Mouse (Mus musculus): ENCODE measurements around the gene Trpm7. TPM values are rescaled to one million over a fixed set of nuclear protein-coding genes. Genes with fewer than 3 reads are reported as not detected.

The Trpm7 gene
- total RNA-seq, 2 experiments from 2014 or later = 22.1 to 24.2 TPM

GRCm38 (mm10) chr2:126767599-126767998 is 108.4 kb downstream of the Trpm7 start:
- intact Hi-C loops (cut with DNase I; ENCODE audit: low total_unique reads) = no loop called here
- DNase-seq = no peak

GRCm38 (mm10) chr2:126765867-126766582 is 110.0 kb downstream of the Trpm7 start:
- intact Hi-C loops (cut with DNase I; ENCODE audit: low total_unique reads) = no loop called here
- no peak for DNase-seq

- intact Hi-C loops (cut with DNase I; ENCODE audit: low total_unique reads) = no loop called here
Measured at GRCm38 (mm10) chr2:126759351-126759750, 116.7 kb downstream of the Trpm7 start.

GRCm38 (mm10) chr2:126755664-126756063 is 120.4 kb downstream of the Trpm7 start:
- DNase-seq = no peak
- intact Hi-C loops (cut with DNase I; ENCODE audit: low total_unique reads) = no loop called here

More at GRCm38 (mm10) chr2:126759351-126759750, 116.7 kb downstream of the Trpm7 start:
- DNase-seq = no peak

- DNase-seq = no peak
- intact Hi-C loops (cut with DNase I; ENCODE audit: low total_unique reads) = no loop called here
Measured at GRCm38 (mm10) chr2:126743389-126743788, 132.6 kb downstream of the Trpm7 start.

Small RNA genes lying within 50 kb of the gene (microRNA-seq; reads per million reads assigned to microRNA genes)
- gene Mir3473g = 0 to 0.50 reads per million in 2 experiments

Other genes with a start within 250 kb of the Trpm7 start
- gene Gabpb1, start 199.9 kb downstream of the Trpm7 start, total RNA-seq (2021) = 1 to 10 TPM; 7.4 to 8.8 TPM
- 10 to 100 TPM; 16.2 to 18.0 TPM for gene Usp8, start 168.9 kb downstream of the Trpm7 start, total RNA-seq (2021)
- gene Usp50, start 92.8 kb downstream of the Trpm7 start, total RNA-seq (2021) = under 1 TPM; 0.24 to 0.27 TPM
- 10 to 100 TPM; 45.9 to 49.0 TPM for gene Sppl2a, start 57.0 kb upstream of the Trpm7 start, total RNA-seq (2021)
- 1 to 10 TPM; 6.6 to 7.4 TPM for gene Ap4e1, start 132.5 kb upstream of the Trpm7 start, total RNA-seq (2021)
- gene Blvra, start 194.4 kb upstream of the Trpm7 start, total RNA-seq (2021) = 10 to 100 TPM; 13.2 to 16.4 TPM